Mouse (Mus musculus) cortical plate, adult 2 months (tissue): ENCODE measurements at regions not wholly inside any gene's neighbourhood (a gene's known extent, or its start where the extent isn't known, plus 50 kb on each side); places are given as distances from the start of the nearest gene placed in this dataset.

ENCODE experiments used
- CTCF ChIP-seq: fragments of 200-500 bp; IDR thresholded peaks from 2 replicates; pipeline ENCODE4 v1.5.1; 2011; ENCODE audit warnings: mild to moderate bottlenecking, control low read depth, low read length; ENCODE audit not compliant: insufficient read depth; ENCODE audit errors: extremely low read depth
- POLR2A ChIP-seq: fragments of 200-500 bp; IDR thresholded peaks from 2 replicates; pipeline ENCODE4 v1.6.1; 2011; ENCODE audit warnings: mild to moderate bottlenecking, low read length, control low read depth; ENCODE audit not compliant: insufficient read depth; ENCODE audit errors: extremely low read depth

DNA sequence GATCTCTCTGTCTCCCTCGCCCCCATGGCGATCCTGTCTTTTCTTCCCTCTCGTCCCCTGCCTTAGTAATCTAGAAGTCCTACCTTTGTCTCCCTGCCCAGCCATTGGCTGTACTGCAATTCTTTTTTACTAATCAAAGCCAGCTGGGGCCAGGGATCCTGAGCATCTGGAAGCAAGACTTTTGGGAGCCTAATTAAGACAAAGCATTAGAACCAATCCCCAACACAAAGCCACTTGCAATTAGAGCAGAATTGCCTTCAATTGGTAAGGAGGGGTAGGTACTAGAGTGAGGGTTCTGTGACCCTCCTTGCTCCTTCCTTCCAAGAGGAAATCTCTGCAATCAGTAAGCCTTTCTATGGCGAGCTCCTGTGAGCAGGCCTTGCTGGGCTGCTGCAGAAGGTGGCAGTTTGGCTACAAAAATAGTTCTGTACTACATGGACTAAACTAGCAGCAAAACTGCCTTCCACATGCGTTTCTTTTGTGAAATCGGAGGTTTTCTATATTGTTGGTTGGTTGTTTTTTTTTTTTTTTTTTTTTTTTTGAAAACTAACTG is 272.9 kb downstream of the Rnf152 start:
- TF ChIP-seq POLR2A (no peak), CTCF (no peak)
